Mouse (Mus musculus) neural tube, embryonic 14.5 days (tissue): Measurements from ENCODE around the gene Ackr4. TPM values are rescaled to one million over a fixed set of nuclear protein-coding genes. Genes with fewer than 3 reads are reported as not detected.

ENCODE experiments used
- ATAC-seq: fragments of 200-750 bp; cut with Nextera tagmentation; 2 replicates; pipeline ENCODE4 v1.8.0; 2017; ENCODE audit warnings: low read depth, mild to moderate bottlenecking, moderate TSS enrichment, moderate library complexity
- H3K27ac ChIP-seq: fragments of 300-500 bp; sonication (generic); 2 replicates; pipeline ENCODE4 v1.5.1; 2014; ENCODE audit warnings: low read depth, mild to moderate bottlenecking, control low read depth, low read length, moderate library complexity, mixed read lengths
- H3K27me3 ChIP-seq: fragments of 300-500 bp; sonication (generic); 2 replicates; pipeline ENCODE4 v1.6.1; 2014; ENCODE audit warnings: low read length; ENCODE audit not compliant: control insufficient read depth, insufficient read depth
- H3K36me3 ChIP-seq: fragments of 300-500 bp; sonication (generic); 2 replicates; pipeline ENCODE4 v1.6.1; 2014; ENCODE audit warnings: low read length, mixed read lengths; ENCODE audit not compliant: control insufficient read depth, insufficient read depth
- H3K4me1 ChIP-seq: fragments of 300-500 bp; sonication (generic); 2 replicates; pipeline ENCODE4 v1.6.1; 2014; ENCODE audit warnings: low read length; ENCODE audit not compliant: control insufficient read depth, insufficient read depth
- H3K4me2 ChIP-seq: fragments of 300-500 bp; sonication (generic); 2 replicates; pipeline ENCODE4 v1.6.1; 2014; ENCODE audit warnings: mild to moderate bottlenecking, low read depth, low read length, control low read depth
- H3K4me3 ChIP-seq: fragments of 300-500 bp; sonication (generic); 2 replicates; pipeline ENCODE4 v1.5.1; 2014; ENCODE audit warnings: low read depth, low read length, control low read depth, mixed read lengths
- H3K9ac ChIP-seq: fragments of 300-500 bp; sonication (generic); replicated peaks from 2 replicates; pipeline ENCODE4 v1.6.1; 2014; ENCODE audit warnings: low read depth, mild to moderate bottlenecking, control low read depth, low read length, mixed read lengths
- H3K9me3 ChIP-seq: fragments of 300-500 bp; sonication (generic); 2 replicates; pipeline ENCODE4 v1.6.1; 2016; ENCODE audit warnings: low read length; ENCODE audit not compliant: control insufficient read depth
- WGBS: fragments of 180-500 bp; shearing (Covaris S2); extraction: QIAGEN DNeasy Blood & Tissue Kit; methylation state at CpG from one replicate; pipeline ENCODE4 v1.1.7; 2014; 5-methylcytosine and 5-hydroxymethylcytosine counted together
- polyA plus RNA-seq: library from polyadenylated mRNA; unstranded; fragments of >200 nt; fragmentation: Nextera tagmentation; extraction: Ambion mirVana; gene quantifications from 2 replicates; pipeline ENCODE4 v1.2.1, GENCODE M21; 2014

Ackr4 gene
- 1.4 and 2.2 TPM in 2 replicates for polyA plus RNA-seq

DNA sequence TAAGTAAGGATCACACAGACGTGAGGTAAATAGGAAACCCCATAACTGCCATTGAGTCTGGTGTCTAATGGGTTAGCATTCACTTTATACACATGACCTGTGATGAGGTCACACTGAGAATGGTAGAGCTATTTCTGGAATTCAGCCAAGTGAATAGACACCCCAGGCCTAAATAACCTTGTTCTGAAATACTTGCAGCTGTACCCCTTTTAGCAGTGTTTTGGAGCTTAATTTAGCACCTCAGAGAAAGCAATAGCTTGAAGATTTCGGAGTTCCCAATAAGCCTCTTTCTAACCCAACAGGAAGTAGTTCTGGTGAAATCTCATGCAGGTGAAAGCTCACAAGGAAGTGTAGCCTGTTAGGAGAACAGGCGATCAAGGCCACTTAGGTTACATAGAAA is at the start of gene Ackr4:
Gene Ackr4 (minus strand): TSS at position 101 of the 400 bp plus-strand sequence.
- Histone ChIP-seq H3K4me2 (no peak within 1 kb of the TSS), H3K9ac (no peak within 1 kb of the TSS), H3K27me3 (no peaks in the 10 kb centered on the region), H3K9me3 (no peaks in the 10 kb centered on the region), H3K27ac (no peak within 1 kb of the TSS), H3K4me1 (no peaks in the 10 kb centered on the region), H3K4me3 (no peak within 1 kb of the TSS), H3K36me3 (no peaks in the 10 kb centered on the region)
- WGBS = 75% methylated on average over 3 of the region's 3 CpGs
- ATAC-seq = no peak

DNA sequence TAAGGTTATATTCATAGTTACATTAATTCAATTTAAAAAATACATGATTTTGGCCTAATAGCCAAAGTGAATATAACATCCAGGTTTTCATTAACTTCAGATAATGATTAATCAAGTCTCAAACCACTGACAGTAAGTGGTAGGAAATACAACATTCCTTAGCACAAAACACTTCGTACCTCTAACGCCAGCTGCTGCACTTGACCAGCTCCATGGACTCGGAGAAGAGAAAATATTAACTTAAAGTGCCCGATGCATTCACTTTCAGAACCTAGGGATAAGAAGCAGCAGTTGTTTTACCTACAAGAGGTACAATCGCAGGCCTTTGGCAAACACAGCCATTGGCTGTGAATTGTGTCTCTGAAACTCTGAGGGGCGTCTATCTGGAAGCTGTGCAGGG is 45.6 kb upstream of the Ackr4 start:
- Histone ChIP-seq H3K9me3 (no peaks in the 10 kb centered on the region), H3K4me3 (no peak overlapping the region), H3K4me2 (no peak overlapping the region), H3K27me3 (no peaks in the 10 kb centered on the region), H3K9ac (no peak overlapping the region), H3K36me3 (peaks cover 51% of the 10 kb centered on the region), H3K4me1 (no peaks in the 10 kb centered on the region), H3K27ac (no peak overlapping the region)
- WGBS = 95% methylated on average over 6 of the region's 6 CpGs
- no peak for ATAC-seq

DNA sequence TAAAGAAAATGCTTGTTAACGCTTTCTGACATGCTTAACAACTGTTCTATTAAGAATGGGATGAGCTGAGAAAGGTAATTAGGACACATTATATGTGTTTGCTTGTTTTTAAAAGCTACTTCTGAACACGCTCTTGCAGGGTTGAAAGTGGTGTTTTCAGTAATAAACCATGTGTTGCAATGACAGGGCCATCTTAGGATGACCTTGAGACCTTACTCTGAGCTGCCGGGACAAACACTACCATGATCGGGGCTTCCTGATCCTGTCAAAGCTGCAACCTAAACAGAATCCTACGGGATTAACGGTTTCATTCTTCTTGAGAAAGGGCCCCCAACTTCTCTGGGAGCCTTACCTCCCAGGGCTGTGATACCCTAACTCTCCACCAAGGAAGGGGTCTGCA is 44.9 kb upstream of the Ackr4 start:
- no peak for ATAC-seq
- H3K36me3 ChIP-seq = peaks cover 55% of the 10 kb centered on the region
- 92% methylated on average over 6 of the region's 6 CpGs for WGBS

DNA sequence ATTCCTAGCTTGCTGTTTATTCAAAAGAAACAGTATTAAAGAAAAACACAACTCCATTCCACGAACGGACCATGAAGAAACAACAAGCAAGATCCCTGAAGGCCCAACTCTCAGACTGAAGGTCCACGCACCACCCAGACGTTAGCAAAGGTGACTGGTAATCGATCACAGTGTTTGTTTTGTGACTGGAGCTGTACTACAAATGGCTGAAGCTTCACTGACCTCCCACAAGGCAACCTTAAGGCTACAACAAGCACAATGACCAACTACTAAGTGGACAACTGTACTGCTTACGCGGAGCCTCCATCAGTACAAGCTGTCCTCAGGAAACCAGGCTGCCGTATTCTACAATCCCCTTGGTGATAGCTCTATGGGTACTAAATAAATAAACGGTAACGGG is 43.3 kb upstream of the Ackr4 start:
- no peak for ATAC-seq
- H3K4me2 ChIP-seq = no peak overlapping the region
- H3K4me1 ChIP-seq = no peaks in the 10 kb centered on the region
- no peaks in the 10 kb centered on the region for H3K9me3 ChIP-seq
- no peak overlapping the region for H3K4me3 ChIP-seq
- no peak overlapping the region for H3K27ac ChIP-seq
- H3K27me3 ChIP-seq = no peaks in the 10 kb centered on the region
- peaks cover 58% of the 10 kb centered on the region for H3K36me3 ChIP-seq
- H3K9ac ChIP-seq = no peak overlapping the region
- 95% methylated on average over 10 of the region's 10 CpGs for WGBS

More for the DNA sequence above, 44.9 kb upstream of the Ackr4 start:
- H3K4me1 ChIP-seq = no peaks in the 10 kb centered on the region
- no peak overlapping the region for H3K4me2 ChIP-seq
- H3K27me3 ChIP-seq = no peaks in the 10 kb centered on the region
- H3K9ac ChIP-seq = no peak overlapping the region
- H3K4me3 ChIP-seq = no peak overlapping the region
- H3K27ac ChIP-seq = no peak overlapping the region
- H3K9me3 ChIP-seq = no peaks in the 10 kb centered on the region

DNA sequence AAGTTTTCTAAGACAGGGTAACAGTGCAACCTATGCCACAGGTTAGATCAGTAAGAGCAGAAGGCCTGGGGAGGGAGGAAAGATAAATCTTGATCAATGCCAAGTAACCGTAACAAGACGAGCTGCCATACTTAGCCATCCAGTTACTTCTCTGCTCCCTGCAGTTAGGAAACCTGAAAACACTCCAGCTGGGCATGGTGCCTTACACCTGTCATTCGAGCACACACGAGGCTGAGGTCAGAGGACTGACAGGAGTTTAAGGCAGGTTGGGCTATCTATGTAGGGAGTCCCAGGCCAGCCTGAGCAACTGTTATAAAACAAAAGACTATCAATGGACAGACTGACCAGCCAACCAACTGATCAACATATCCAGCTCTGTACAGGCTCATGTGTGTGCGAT is 39.2 kb upstream of the Ackr4 start:
- Histone ChIP-seq H3K9me3 (no peaks in the 10 kb centered on the region), H3K4me1 (no peaks in the 10 kb centered on the region), H3K4me2 (no peak overlapping the region), H3K4me3 (no peak overlapping the region), H3K27ac (no peak overlapping the region), H3K9ac (no peak overlapping the region), H3K27me3 (no peaks in the 10 kb centered on the region), H3K36me3 (peaks cover 66% of the 10 kb centered on the region)
- WGBS = 95% methylated on average over 5 of the region's 5 CpGs
- ATAC-seq = no peak

DNA sequence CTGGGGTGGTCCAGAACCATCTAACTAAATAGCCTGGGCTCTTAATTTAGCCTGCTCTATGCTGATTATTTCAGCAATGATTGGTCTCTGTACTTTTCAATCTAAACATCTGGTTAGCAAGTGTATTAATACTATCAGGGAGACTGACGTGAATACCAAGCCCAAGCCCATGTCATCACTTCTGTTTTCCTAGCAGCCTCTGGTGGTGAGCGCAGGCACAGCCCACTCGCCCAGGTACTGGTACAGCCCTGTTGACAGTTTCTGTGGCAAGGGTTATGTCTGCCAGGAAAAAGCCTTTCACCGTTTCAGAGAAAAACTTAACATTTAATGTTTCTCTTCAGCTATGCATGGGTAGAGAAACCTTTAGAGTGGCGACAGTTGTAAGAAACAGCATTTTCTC is 37.5 kb upstream of the Ackr4 start:
- Histone ChIP-seq H3K4me2 (no peak overlapping the region), H3K27ac (no peak overlapping the region), H3K27me3 (no peaks in the 10 kb centered on the region), H3K9me3 (no peaks in the 10 kb centered on the region), H3K4me3 (no peak overlapping the region), H3K4me1 (no peaks in the 10 kb centered on the region), H3K9ac (no peak overlapping the region), H3K36me3 (peaks cover 74% of the 10 kb centered on the region)
- no peak for ATAC-seq
- WGBS = 92% methylated on average over 5 of the region's 5 CpGs

DNA sequence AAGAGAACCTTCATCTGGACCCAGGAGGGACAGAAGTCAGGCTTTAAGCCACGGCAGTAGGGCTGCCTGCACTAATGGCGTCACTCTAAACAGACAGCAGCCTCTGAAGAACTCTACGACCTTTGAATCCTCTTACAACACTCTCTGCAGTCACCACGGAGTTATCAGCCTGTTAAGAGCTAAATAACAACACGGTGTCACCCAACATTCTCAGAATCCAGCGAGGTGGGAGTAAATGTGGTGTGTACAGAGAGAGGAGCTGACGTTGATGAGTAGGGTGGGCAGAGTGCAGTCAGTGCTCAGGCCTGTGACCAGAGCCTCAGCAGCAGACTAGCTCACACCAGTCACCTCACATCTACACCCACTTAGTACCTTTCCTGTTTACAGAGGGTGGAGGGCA is 34.4 kb upstream of the Ackr4 start:
- Histone ChIP-seq H3K27me3 (no peaks in the 10 kb centered on the region), H3K4me2 (no peak overlapping the region), H3K4me1 (no peaks in the 10 kb centered on the region), H3K9me3 (no peaks in the 10 kb centered on the region), H3K36me3 (peaks cover 80% of the 10 kb centered on the region), H3K9ac (no peak overlapping the region), H3K27ac (no peak overlapping the region), H3K4me3 (no peak overlapping the region)
- no peak for ATAC-seq
- WGBS = 83% methylated on average over 7 of the region's 7 CpGs

DNA sequence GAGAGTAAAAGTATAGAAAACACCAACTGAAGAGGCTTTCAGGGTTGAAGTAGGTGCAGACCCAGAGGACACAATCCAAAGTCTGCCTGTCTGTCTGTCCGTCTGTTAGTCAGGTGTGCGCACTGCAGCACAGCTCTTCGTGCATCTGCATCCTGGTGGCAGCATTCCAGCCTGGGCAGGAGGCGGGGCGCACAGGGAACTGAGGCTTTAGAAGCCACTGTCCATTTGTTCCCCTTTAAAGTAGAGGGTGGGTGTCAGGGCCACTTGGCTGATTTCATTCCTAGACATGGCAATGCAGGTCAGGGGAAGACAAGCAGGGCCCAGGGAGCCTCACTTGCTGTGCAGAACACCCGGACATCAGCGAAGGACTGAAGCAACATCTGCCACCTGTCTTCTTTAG is 30.6 kb upstream of the Ackr4 start:
- H3K9me3 ChIP-seq = no peaks in the 10 kb centered on the region
- H3K36me3 ChIP-seq = peaks cover 77% of the 10 kb centered on the region
- no peak overlapping the region for H3K9ac ChIP-seq
- no peaks in the 10 kb centered on the region for H3K27me3 ChIP-seq
- no peak overlapping the region for H3K4me3 ChIP-seq
- 97% methylated on average over 7 of the region's 7 CpGs for WGBS
- H3K27ac ChIP-seq = no peak overlapping the region
- no peaks in the 10 kb centered on the region for H3K4me1 ChIP-seq
- ATAC-seq = no peak
- no peak overlapping the region for H3K4me2 ChIP-seq

DNA sequence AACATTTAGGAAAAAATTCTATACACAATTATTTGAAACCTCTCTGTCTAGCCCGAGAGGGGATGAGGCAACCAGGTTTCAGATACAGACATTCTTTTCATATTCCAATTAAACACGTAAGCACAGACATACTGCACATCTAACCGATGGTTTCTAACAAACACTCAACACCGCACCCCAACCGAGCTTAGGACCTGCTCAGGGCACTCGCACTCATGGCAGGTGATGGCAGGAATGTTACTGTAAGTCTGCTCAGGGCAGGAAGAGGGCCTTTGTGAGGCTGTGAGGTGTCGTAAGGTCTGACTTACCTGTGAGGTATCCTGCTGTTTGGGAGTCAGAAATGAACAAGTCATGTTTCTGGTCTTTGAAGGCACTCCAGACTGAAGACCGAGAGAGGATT is 29.8 kb upstream of the Ackr4 start:
- H3K9ac ChIP-seq = no peak overlapping the region
- H3K27ac ChIP-seq = no peak overlapping the region
- no peak overlapping the region for H3K4me3 ChIP-seq
- ATAC-seq = no peak
- 97% methylated on average over 8 of the region's 8 CpGs for WGBS
- no peaks in the 10 kb centered on the region for H3K9me3 ChIP-seq
- no peaks in the 10 kb centered on the region for H3K4me1 ChIP-seq
- H3K36me3 ChIP-seq = peaks cover 76% of the 10 kb centered on the region
- H3K27me3 ChIP-seq = no peaks in the 10 kb centered on the region
- no peak overlapping the region for H3K4me2 ChIP-seq
